Comparison of ENCODE assay signal across 21 mouse cellular contexts in genomic region chr3:92250450-92250849, GRCm38 (mm10). TPM values are rescaled to one million over a fixed set of nuclear protein-coding genes. Genes with fewer than 3 reads are reported as not detected.
"Had no signal": no experiment of that assay in that cellular context is flagged by ENCODE, and none has a peak within 500 bp of the region (broad histone marks: within the 10 kb centered on the region; RNA-seq: fewer than 3 reads in every experiment).

No protein-coding gene starts in this region.

RNA-seq across cellular contexts. Expression of gene Sprr2a2, which starts 34.7 kb away (rescaled TPM):
- total RNA-seq: layer of hippocampus, adult 8-10 months; layer of hippocampus, postnatal 10 days; layer of hippocampus, postnatal 36 days; left cerebral cortex, adult 2 months; left cerebral cortex, postnatal 10 days; left cerebral cortex, postnatal 36 days; megakaryocyte, adult 5-6 weeks; monocyte, adult 5-6 weeks had no signal
- polyA plus RNA-seq: limb, embryonic 11.5 days; macrophage; midbrain, embryonic 10.5 days; midbrain, embryonic 15.5 days; neural tube, embryonic 14.5 days had no signal

RNA-seq across cellular contexts. Expression of gene Sprr2a3, which starts 34.8 kb away (rescaled TPM):
- total RNA-seq: layer of hippocampus, adult 8-10 months; layer of hippocampus, postnatal 10 days; layer of hippocampus, postnatal 36 days; left cerebral cortex, adult 2 months; left cerebral cortex, postnatal 10 days; left cerebral cortex, postnatal 36 days; megakaryocyte, adult 5-6 weeks; monocyte, adult 5-6 weeks had no signal
- polyA plus RNA-seq: kidney, embryonic 15.5 days; limb, embryonic 11.5 days; liver, embryonic 11.5 days; liver, embryonic 14.5 days; liver, postnatal 0 days; lung, embryonic 14.5 days; lung, postnatal 0 days; macrophage; midbrain, embryonic 10.5 days; midbrain, embryonic 15.5 days; neural tube, embryonic 14.5 days; spleen, adult 2 months had no signal

RNA-seq across cellular contexts. Expression of gene Sprr2a1, which starts 34.9 kb away (rescaled TPM):
- total RNA-seq: layer of hippocampus, adult 8-10 months; layer of hippocampus, postnatal 10 days; layer of hippocampus, postnatal 36 days; left cerebral cortex, adult 2 months; left cerebral cortex, postnatal 10 days; left cerebral cortex, postnatal 36 days; megakaryocyte, adult 5-6 weeks; monocyte, adult 5-6 weeks had no signal
- polyA plus RNA-seq: kidney, embryonic 15.5 days; limb, embryonic 11.5 days; liver, embryonic 11.5 days; liver, embryonic 14.5 days; liver, postnatal 0 days; lung, embryonic 14.5 days; macrophage; midbrain, embryonic 10.5 days; midbrain, embryonic 15.5 days; myocyte; neural tube, embryonic 14.5 days; spleen, adult 2 months had no signal
